Mouse (Mus musculus) mature B cell (primary cell): ENCODE measurements around the gene Atxn7l1.

Experiments used
- in situ Hi-C: fragments of 300-500 bp; cut with MboI; formaldehyde crosslinking; loops from 2 replicates; pipeline ENCODE4 v1.14.3; 2019

Gene Atxn7l1

GRCm38 (mm10) chr12:33182428-33183137 is 35.1 kb downstream of the Atxn7l1 start:
- in situ Hi-C loops: no loop called here

GRCm38 (mm10) chr12:33183138-33183627 is 35.7 kb downstream of the Atxn7l1 start:
- in situ Hi-C loops: no loop called here

GRCm38 (mm10) chr12:33184137-33184536 is 36.6 kb downstream of the Atxn7l1 start:
- in situ Hi-C loops: no loop called here

- in situ Hi-C loops: no loop called here
These were observed 37.6 kb downstream of the Atxn7l1 start for GRCm38 (mm10) chr12:33185046-33185445.

- in situ Hi-C loops: no loop called here
These were observed 38.8 kb downstream of the Atxn7l1 start for GRCm38 (mm10) chr12:33186331-33186730.

GRCm38 (mm10) chr12:33190133-33190532 is 42.6 kb downstream of the Atxn7l1 start:
- in situ Hi-C loops: no loop called here

- in situ Hi-C loops: no loop called here
These were observed 43.1 kb downstream of the Atxn7l1 start for GRCm38 (mm10) chr12:33190633-33191032.

- in situ Hi-C loops: no loop called here
These were observed 46.0 kb downstream of the Atxn7l1 start for GRCm38 (mm10) chr12:33193408-33193901.

GRCm38 (mm10) chr12:33195175-33195574 is 47.7 kb downstream of the Atxn7l1 start:
- in situ Hi-C loops: no loop called here

- in situ Hi-C loops: no loop called here
These were observed 49.8 kb downstream of the Atxn7l1 start for GRCm38 (mm10) chr12:33197287-33197686.

- in situ Hi-C loops: no loop called here
These were observed 50.3 kb downstream of the Atxn7l1 start for GRCm38 (mm10) chr12:33197746-33198145.

GRCm38 (mm10) chr12:33201068-33201467 is 53.6 kb downstream of the Atxn7l1 start:
- in situ Hi-C loops: no loop called here

GRCm38 (mm10) chr12:33201491-33202210 is 54.2 kb downstream of the Atxn7l1 start:
- in situ Hi-C loops: no loop called here

- in situ Hi-C loops: no loop called here
These were observed 57.8 kb downstream of the Atxn7l1 start for GRCm38 (mm10) chr12:33205255-33205654.

GRCm38 (mm10) chr12:33206300-33206699 is 58.8 kb downstream of the Atxn7l1 start:
- in situ Hi-C loops: no loop called here

- in situ Hi-C loops: no loop called here
These were observed 63.4 kb downstream of the Atxn7l1 start for GRCm38 (mm10) chr12:33210856-33211255.

- in situ Hi-C loops: no loop called here
These were observed 70.8 kb downstream of the Atxn7l1 start for GRCm38 (mm10) chr12:33218215-33218859.

- in situ Hi-C loops: no loop called here
These were observed 71.9 kb downstream of the Atxn7l1 start for GRCm38 (mm10) chr12:33219436-33219835.

- in situ Hi-C loops: no loop called here
These were observed 72.6 kb downstream of the Atxn7l1 start for GRCm38 (mm10) chr12:33220081-33220480.

GRCm38 (mm10) chr12:33220509-33221051 is 73.1 kb downstream of the Atxn7l1 start:
- in situ Hi-C loops: no loop called here

GRCm38 (mm10) chr12:33222187-33222586 is 74.7 kb downstream of the Atxn7l1 start:
- in situ Hi-C loops: no loop called here

GRCm38 (mm10) chr12:33225117-33225541 is 77.6 kb downstream of the Atxn7l1 start:
- in situ Hi-C loops: no loop called here
